ENCODE assay signal across 16 mouse cellular contexts in genomic region chr7:64208700-64209099, GRCm38 (mm10). TPM values are rescaled to one million over a fixed set of nuclear protein-coding genes. Genes with fewer than 3 reads are reported as not detected.
"Had no signal": no experiment of that assay in that cellular context is flagged by ENCODE, and none has a peak within 500 bp of the region (broad histone marks: within the 10 kb centered on the region; RNA-seq: fewer than 3 reads in every experiment).

No protein-coding gene starts in this region.

- H3K9ac ChIP-seq: limb, embryonic 13.5 days; liver, embryonic 14.5 days; midbrain, embryonic 13.5 days; neural tube, embryonic 13.5 days had no signal

- H3K4me1 ChIP-seq: limb, embryonic 13.5 days; midbrain, embryonic 13.5 days; neural tube, embryonic 13.5 days had no signal

- H3K4me2 ChIP-seq: limb, embryonic 13.5 days; midbrain, embryonic 13.5 days; neural tube, embryonic 13.5 days had no signal

- H3K36me3 ChIP-seq: limb, embryonic 13.5 days; midbrain, embryonic 13.5 days; neural tube, embryonic 13.5 days had no signal

- ATAC-seq: midbrain, embryonic 13.5 days had no signal

- H3K4me3 ChIP-seq: limb, embryonic 13.5 days; midbrain, embryonic 13.5 days; neural tube, embryonic 13.5 days had no signal

- H3K27me3 ChIP-seq: limb, embryonic 13.5 days; midbrain, embryonic 13.5 days; neural tube, embryonic 13.5 days had no signal

- H3K9me3 ChIP-seq: limb, embryonic 13.5 days; midbrain, embryonic 13.5 days; neural tube, embryonic 13.5 days had no signal

- DNase-seq: kidney, postnatal 36 days; left cerebral cortex, postnatal 4 days; lung, adult 18-20 months; retina, postnatal 1 day; right cerebral cortex, postnatal 4 days; spleen, adult 18-20 months; thymus, adult 18-20 months; thymus, postnatal 14 days had no signal

- H3K27ac ChIP-seq: kidney, postnatal 0 days; limb, embryonic 13.5 days; liver, embryonic 14.5 days; midbrain, embryonic 13.5 days; neural tube, embryonic 13.5 days had no signal

RNA-seq across cellular contexts. Expression of gene Trpm1, which starts 55.1 kb away (rescaled TPM):
- total RNA-seq: layer of hippocampus, adult 18-20 months; liver, adult 2 months had no signal
- polyA plus RNA-seq: liver, embryonic 14.5 days; neural tube, embryonic 13.5 days; stomach, embryonic 14.5 days had no signal
